Mouse (Mus musculus) cortical plate, adult 2 months (tissue): ENCODE measurements around the gene Ssr3.

Experiments used
- CTCF ChIP-seq: fragments of 200-500 bp; IDR thresholded peaks from 2 replicates; pipeline ENCODE4 v1.5.1; 2011; ENCODE audit warnings: mild to moderate bottlenecking, control low read depth, low read length; ENCODE audit not compliant: insufficient read depth; ENCODE audit errors: extremely low read depth
- POLR2A ChIP-seq: fragments of 200-500 bp; IDR thresholded peaks from 2 replicates; pipeline ENCODE4 v1.6.1; 2011; ENCODE audit warnings: mild to moderate bottlenecking, low read length, control low read depth; ENCODE audit not compliant: insufficient read depth; ENCODE audit errors: extremely low read depth

GRCm38 (mm10) chr3:65367944-65368343 lies 24.5 kb downstream of the Ssr3 start:
- TF ChIP-seq POLR2A (no peak), CTCF (no peak)
